Mouse (Mus musculus): ENCODE data around the gene Slc4a4. TPM values are rescaled to one million over a fixed set of nuclear protein-coding genes. Genes with fewer than 3 reads are reported as not detected.

The Slc4a4 gene
- polyA plus RNA-seq (2012; rRNA removed): 13.1 and 21.0 TPM in 2 replicates

- no peak for DNase-seq (ENCODE audit: low read depth, low spot score)
- WGBS: 1% methylated on average over 112 of the region's 119 CpGs
These were observed at the start of gene Slc4a4 for GRCm38 (mm10) chr5:88886668-88887555. Gene Slc4a4 (plus strand): TSS chr5:88886818.

GRCm38 (mm10) chr5:88840080-88840798 is 46.4 kb upstream of the Slc4a4 start:
- DNase-seq (ENCODE audit: low read depth, low spot score): no peak
- 67% methylated on average over 5 of the region's 5 CpGs for WGBS

GRCm38 (mm10) chr5:88857311-88857710 is 29.3 kb upstream of the Slc4a4 start:
- WGBS: 81% methylated on average over 3 of the region's 3 CpGs
- no peak for DNase-seq (ENCODE audit: low read depth, low spot score)

- 38% methylated on average over 4 of the region's 4 CpGs for WGBS
- peak; percentile 51 for DNase-seq (ENCODE audit: low read depth, low spot score)
These were observed 28.8 kb upstream of the Slc4a4 start for GRCm38 (mm10) chr5:88857801-88858200.

- no peak for DNase-seq (ENCODE audit: low read depth, low spot score)
- WGBS: 51% methylated on average over 4 of the region's 4 CpGs
These were observed 28.4 kb upstream of the Slc4a4 start for GRCm38 (mm10) chr5:88858226-88858625.

- WGBS: 66% methylated on average over 3 of the region's 3 CpGs
- no peak for DNase-seq (ENCODE audit: low read depth, low spot score)
These were observed 24.5 kb upstream of the Slc4a4 start for GRCm38 (mm10) chr5:88862163-88862562.

GRCm38 (mm10) chr5:88862794-88863193 is 23.8 kb upstream of the Slc4a4 start:
- no peak for DNase-seq (ENCODE audit: low read depth, low spot score)
- 93% methylated on average over 2 of the region's 2 CpGs for WGBS

- WGBS: 13% methylated on average over 3 of the region's 3 CpGs
These were observed 2.5 kb upstream of the Slc4a4 start for GRCm38 (mm10) chr5:88884101-88884500.

GRCm38 (mm10) chr5:88885503-88885902 is 1.1 kb upstream of the Slc4a4 start:
- 74% methylated on average over 3 of the region's 3 CpGs for WGBS
- DNase-seq (ENCODE audit: low read depth, low spot score): no peak

More at GRCm38 (mm10) chr5:88884101-88884500, 2.5 kb upstream of the Slc4a4 start:
- no peak for DNase-seq (ENCODE audit: low read depth, low spot score)

GRCm38 (mm10) chr5:88885944-88886343 is 674 bp upstream of the Slc4a4 start:
- no peak for DNase-seq (ENCODE audit: low read depth, low spot score)
- WGBS: 53% methylated on average over 5 of the region's 5 CpGs

- DNase-seq (ENCODE audit: low read depth, low spot score): no peak
- WGBS: under 1% methylated on average over 14 of the region's 14 CpGs
These were observed 310 bp upstream of the Slc4a4 start for GRCm38 (mm10) chr5:88886349-88886667.

GRCm38 (mm10) chr5:88887556-88888412 is 1.2 kb downstream of the Slc4a4 start:
- no peak for DNase-seq (ENCODE audit: low read depth, low spot score)
- whole genome bisulfite sequencing: 2% methylated on average over 29 of the region's 29 CpGs

GRCm38 (mm10) chr5:88888413-88888700 is 1.7 kb downstream of the Slc4a4 start:
- 10% methylated on average over 8 of the region's 8 CpGs for WGBS

GRCm38 (mm10) chr5:88889326-88889725 is 2.7 kb downstream of the Slc4a4 start:
- 21% methylated on average over 4 of the region's 4 CpGs for WGBS
- no peak for DNase-seq (ENCODE audit: low read depth, low spot score)

More at GRCm38 (mm10) chr5:88888413-88888700, 1.7 kb downstream of the Slc4a4 start:
- DNase-seq (ENCODE audit: low read depth, low spot score): no peak

- WGBS: 56% methylated on average over 4 of the region's 4 CpGs
- DNase-seq (ENCODE audit: low read depth, low spot score): no peak
These were observed 3.5 kb downstream of the Slc4a4 start for GRCm38 (mm10) chr5:88890146-88890545.

GRCm38 (mm10) chr5:88896574-88896973 is 10.0 kb downstream of the Slc4a4 start:
- no peak for DNase-seq (ENCODE audit: low read depth, low spot score)
- WGBS: 93% methylated on average over 6 of the region's 6 CpGs

- no peak for DNase-seq (ENCODE audit: low read depth, low spot score)
- 71% methylated on average over 4 of the region's 4 CpGs for WGBS
These were observed 16.5 kb downstream of the Slc4a4 start for GRCm38 (mm10) chr5:88903111-88903510.

GRCm38 (mm10) chr5:88903526-88903925 is 16.9 kb downstream of the Slc4a4 start:
- 75% methylated on average over 1 of the region's 1 CpGs for WGBS

GRCm38 (mm10) chr5:88904841-88905240 is 18.2 kb downstream of the Slc4a4 start:
- WGBS: 81% methylated on average over 7 of the region's 7 CpGs
- DNase-seq (ENCODE audit: low read depth, low spot score): no peak

More at GRCm38 (mm10) chr5:88903526-88903925, 16.9 kb downstream of the Slc4a4 start:
- DNase-seq (ENCODE audit: low read depth, low spot score): no peak

GRCm38 (mm10) chr5:88907615-88908014 is 21.0 kb downstream of the Slc4a4 start:
- DNase-seq (ENCODE audit: low read depth, low spot score): no peak
- WGBS: 94% methylated on average over 3 of the region's 3 CpGs

Data from large intestine, adult 2 months (tissue).